Mouse (Mus musculus): ENCODE results near the gene Tmem158.

Gene Tmem158

DNA sequence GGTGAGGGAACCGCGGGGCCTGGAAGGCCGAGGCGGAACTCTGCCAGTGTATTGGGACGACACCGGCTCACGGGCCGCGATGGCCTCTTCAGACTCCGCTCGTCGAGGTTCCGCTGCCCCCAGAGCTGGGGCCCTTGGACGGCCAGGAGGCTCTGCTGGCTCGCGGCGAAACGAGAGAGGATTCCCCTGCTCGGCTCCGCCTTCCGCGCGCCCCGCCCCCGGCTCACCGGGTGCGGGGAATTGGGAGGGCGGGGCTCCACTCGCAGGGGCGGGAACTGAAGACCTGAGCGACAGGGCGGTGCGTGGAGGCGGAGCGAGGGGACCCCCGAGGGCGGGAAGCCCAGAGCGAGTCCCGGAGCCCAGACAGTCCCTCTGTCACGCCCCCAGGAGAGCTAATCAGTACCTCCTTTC lies at the start of gene Tmem158:
Gene Tmem158, minus strand, starts transcription at position 154 of the 411 bp plus-strand sequence.
- peak; percentile 89 for DNase-seq

- no peak for DNase-seq
Observed at GRCm38 (mm10) chr9:123309685-123310365, 49.3 kb upstream of the Tmem158 start.

DNA sequence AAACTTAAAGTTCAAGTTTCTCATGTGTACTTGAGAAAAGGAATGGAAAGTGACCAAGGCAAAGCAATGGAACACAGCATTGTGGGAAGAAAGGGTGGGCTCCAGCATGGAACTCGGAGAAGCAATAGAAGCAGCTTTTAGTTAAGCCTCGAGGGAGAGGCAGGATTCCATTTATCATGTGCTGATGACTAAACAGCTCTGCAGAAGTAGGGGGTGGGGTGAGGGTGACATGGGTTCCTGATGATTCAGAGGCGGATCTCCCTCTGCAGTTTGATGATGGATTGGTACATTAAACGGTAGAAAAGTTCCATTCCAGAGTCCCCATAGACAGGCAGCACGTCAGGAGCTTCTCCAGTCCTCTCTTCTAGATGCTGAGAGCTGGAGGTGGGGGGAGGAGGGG lies 48.5 kb upstream of the Tmem158 start:
- no peak for DNase-seq

GRCm38 (mm10) chr9:123304917-123305316 lies 44.4 kb upstream of the Tmem158 start:
- no peak for DNase-seq

DNA sequence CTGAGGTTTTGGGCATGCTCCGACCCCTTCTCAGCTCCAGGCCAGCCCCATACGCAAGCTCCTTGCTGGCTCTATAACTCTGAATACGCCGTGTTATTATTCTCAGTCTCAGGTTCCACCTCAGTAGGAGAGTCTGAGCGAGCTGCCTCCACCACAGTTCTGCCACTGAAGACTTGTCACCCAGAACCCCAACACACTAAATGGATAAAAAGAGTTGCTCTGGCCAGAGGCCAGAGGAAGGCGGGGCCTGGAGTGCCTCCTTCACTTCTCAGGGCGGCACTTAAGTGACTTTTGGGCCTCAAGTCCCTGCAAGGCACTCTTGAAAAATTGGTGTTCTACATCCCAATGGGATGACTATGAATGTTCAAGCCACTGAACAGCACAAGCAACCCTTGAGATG lies 43.4 kb upstream of the Tmem158 start:
- no peak for DNase-seq

DNA sequence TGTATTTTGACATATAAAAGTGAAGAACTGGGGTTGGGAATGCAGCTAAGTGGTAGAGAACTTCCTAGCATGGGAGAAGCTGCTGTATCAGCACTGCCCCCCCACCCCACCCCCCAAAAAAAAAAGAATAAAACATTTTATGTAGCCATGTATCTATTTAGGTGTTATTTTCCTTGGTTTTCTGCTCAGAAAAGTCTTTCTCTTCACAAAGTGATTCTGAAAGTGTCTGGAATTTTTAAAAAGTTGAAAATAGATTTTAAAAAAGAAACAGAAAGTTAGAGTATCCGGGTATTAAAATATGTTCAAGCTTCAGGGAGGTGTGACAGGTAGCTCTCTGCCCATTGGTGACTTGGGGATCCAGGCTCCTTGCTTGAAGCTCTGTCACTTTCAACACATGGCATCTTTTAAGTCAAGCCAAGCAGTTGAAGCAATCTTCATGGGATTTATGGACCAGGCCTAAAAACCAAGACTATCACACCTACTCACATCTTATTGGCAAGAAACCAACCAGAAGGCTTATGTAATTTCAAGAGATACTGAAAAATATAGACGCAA lies 42.3 kb upstream of the Tmem158 start:
- no peak for DNase-seq

DNA sequence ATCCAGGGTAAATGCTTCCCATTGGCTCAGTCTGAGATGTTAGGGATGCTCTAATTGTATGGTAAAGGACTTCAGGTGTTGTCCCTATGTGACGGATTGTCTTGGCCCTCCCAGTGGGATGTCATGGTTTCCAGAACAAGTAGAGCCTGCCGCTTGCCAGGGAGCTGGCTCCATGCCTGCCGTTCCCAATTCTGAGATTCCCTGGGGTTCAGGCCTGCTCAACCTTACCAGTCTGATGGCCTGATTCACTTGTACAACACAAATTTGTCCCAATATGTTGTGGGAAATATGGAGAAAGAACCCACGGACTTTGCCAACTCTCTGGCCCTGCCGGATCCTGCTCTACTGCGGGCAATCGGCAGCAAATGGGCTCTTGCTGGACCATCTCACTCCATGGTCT lies 37.3 kb upstream of the Tmem158 start:
- no peak for DNase-seq

GRCm38 (mm10) chr9:123296229-123296628 lies 35.7 kb upstream of the Tmem158 start:
- no peak for DNase-seq

GRCm38 (mm10) chr9:123294581-123294980 lies 34.0 kb upstream of the Tmem158 start:
- DNase-seq, result no peak

DNA sequence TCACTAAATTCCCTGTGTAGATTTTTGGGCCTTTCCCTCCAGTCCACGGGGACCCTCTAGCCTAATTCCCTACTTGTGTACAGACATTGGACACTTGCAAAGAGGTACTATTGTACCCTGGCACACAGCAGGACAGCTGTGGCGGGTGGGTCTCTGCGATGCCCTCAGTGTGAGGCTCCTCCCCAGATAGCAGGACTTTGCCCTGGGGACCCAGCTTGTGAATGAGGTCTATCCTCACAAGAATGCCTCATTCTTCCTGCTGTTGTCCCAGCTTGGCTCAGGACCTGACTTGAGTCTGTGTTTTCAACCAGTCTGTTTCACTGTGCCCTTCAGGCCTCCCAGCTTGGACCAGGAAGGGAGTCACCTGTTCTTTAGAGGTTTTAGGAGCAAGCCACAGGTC lies 27.8 kb upstream of the Tmem158 start:
- no peak for DNase-seq

DNA sequence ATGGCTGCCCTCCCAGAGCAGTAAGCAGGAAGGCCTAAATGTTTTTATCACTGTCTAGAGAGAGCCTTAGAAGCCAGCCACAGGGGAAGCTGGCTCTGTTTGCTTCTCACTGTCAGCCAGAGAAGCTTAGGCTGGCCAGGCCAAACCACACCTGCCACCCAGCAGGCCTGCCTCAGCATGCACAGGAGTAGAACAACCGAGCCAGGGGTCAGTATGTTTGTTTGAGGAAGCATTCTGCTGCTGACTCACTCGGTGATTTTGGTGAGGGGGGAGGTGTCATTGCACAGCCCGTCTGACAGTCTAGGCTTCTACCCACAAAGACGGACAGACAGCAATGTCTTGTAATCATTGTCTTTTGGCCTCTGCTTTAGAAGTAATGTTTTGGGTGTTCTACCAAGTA lies 25.1 kb upstream of the Tmem158 start:
- DNase-seq, result no peak

DNA sequence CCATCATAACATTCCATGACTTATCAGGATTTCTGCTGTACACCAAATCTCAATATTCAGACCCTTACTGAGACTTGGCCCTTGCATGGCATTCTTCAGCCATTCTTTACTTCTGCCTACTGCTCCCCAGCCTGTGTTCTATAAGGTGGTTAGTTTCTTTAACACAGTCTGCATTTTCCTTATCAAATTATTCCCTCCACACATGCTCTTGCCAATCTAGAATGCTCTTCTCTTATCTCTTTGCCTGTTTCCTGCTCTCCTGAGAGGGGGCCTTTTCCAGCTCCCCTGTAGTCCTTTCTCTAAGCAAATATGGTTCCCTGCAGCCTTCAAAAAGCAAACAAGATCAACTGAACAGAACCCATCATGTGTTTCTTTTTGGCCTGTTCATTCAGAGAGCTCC lies 20.2 kb upstream of the Tmem158 start:
- no peak for DNase-seq

DNA sequence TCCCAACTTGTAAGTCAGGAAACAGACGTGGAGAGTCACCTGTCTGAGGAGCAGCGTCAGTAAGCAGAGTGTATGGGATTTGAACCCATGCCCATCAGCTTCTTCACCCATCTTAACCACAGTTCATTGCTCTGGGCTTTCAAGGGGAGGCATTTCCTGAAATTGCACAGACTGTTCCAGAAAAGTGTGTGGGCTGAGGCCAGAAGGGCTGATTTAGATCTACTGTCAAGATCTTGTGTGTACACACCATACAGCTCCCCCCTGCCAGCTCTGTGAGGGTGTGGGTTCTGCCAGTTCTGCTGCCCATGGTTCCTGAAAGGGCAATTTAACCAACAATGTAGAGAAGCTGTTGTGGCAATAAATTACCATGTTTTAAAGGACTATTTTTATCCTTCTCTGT lies 17.4 kb upstream of the Tmem158 start:
- no peak for DNase-seq

DNA sequence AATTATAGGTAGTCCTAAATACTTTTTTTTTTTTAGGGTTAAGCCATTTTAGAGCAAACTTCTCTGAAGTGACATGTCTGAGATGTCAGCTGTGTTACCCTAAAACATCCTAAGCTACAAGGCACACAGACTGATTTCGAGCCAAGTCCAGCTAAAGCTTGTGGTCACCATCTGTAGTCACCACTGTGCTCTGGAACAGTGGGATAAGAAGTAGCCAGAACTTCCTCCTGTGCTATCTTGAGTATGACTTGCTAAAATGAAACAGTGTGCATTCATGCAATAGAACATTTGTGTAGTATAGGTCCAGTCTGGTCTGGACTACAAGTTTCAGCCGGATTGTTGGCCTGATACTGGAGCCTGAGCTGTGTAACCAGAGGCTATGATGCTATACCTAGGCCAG lies 14.8 kb upstream of the Tmem158 start:
- no peak for DNase-seq

DNA sequence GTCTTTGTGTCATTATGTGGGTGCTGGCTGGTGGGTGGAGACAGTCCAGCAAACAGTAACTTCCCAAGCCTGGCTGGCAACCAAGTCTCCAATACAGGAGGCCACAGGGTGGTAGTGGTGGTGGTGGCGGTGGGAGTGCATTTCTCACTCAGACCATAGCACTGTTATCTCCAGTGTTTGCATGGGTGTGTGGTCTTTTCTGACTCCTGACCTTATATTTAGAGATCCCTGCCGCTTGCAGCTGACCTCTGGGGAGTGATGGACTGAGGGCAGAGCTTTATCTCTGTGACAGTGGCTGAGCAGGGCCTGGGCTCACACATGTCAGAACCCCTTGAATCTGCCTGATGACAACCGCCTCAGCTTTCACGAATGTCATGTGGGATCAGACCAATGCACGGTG lies 14.1 kb upstream of the Tmem158 start:
- no peak for DNase-seq

GRCm38 (mm10) chr9:123273876-123274275 lies 13.3 kb upstream of the Tmem158 start:
- no peak for DNase-seq

DNA sequence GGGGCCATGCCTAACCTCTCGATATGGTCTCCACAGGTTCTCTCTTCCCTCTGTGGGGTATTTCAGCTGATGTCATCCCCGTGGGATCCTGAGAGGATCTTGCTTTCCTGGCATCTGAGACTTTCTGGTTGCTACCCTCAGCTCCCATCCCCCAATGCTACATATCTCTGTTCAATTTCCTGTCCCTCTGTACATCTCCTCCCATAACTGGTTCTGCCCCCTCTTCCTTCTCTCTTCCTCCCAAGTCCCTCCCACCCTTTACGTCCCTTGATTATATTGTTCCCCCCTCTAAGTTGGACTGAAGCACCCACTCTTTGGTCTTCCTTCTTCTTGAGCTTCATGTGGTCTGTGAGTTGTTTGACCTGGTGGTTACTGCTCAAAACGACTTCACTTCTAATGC lies 11.0 kb upstream of the Tmem158 start:
- no peak for DNase-seq

DNA sequence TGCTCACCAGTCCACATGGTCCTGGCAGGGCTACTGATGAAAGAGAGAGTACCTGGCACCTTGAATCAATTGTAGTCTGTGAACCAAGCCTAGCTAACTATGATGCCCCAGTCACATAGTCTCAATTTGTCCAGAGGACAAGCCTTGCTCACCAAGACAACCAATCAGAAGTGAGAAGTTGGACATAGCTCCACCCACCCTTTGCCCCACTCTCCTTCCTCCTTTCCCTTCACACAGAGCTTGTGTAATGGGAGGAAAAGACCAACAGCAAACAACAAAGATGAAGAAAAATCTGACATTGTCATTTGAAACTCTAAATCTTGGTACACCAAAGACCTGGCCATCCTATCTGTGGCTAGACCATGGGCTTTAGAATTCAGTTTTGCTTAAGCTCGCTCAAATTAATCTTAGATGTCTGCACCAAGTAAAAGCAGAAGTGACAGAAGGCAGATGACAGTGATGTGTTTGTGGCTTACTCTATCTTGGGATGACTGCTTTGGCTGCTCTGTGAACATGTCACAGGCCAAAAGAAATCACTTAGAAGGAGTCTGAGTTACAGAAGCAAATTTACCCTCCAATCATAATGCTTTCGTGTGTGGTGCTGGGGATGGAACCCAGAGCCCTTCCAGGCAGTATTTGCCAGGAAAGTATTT lies 9.5 kb upstream of the Tmem158 start:
- DNase-seq, result no peak

DNA sequence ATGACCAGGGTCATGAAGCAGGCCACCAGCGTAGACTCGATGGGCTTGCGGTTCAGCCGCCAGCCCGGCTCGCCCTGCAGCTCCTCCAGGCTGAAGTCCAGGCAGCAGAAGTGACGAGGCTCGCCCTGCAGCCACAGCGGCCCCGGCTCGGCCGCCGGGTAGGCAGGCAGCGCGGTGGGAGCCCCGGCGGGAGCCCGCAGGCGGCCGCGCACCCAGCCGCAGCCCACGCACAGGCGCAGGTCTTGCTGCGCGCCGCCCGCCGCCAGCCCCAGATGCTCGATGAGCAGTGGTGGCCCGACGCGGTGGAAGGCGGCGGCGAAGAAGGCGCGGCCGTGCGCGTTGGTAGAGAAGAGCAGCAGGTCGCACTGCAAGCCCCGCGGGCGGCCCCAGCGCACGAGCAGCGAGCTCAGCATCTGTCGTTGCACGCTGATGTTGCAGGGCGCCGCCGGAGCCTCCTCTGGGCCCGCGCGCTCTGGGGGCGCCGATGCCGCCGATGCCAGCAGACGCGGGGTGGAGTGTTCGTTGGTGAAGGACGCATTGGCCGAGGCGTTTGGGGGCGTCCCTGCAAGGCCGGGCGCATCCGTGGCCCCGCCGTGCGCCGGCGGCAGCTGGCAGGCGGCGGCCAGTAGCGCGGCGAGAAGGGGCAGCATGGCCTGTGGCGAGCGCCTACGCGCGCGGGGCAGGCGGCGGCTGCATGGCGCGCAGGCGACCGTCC lies 511 bp downstream of the Tmem158 start:
- DNase-seq, result peak; percentile 81

DNA sequence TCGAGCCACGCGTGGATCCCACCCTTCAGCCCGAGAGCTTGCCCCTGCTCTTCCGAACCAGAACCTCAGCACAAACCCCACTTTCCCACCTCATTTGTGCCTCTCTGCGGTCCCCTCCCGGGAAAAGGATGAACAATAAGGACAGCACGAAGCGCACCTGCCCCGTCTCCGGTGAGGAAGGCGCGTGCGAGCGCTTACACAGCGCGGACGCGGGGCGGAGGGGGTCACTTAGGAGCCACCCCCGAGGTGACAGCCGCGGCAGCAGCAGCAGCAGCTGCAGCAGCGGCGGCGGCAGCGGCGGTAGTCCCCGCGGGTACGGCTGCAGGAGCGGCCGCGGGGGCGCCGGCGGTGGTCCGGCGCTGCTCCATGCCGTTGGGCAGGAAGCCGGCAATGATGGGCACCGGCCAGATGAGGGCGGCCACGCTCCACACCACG lies 1.1 kb downstream of the Tmem158 start:
- DNase-seq, result no peak

DNA sequence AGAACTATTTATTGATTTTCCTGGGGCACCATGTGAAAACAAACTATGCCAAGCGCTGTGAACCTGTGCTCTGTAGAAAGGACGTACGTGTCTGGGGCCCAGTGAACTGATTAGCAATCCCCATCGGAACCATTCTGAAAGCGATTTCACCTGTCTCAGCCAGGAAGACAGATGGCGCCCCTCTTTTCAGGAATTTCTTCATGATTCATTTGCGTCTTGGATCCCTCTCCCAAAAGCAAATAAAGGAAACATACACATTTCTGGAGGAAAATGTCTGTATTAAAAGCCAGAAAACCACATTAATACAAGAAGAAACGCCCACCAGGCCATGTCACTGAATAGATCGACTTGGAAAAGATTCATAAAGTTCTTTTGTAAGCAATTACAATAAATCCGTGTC lies 1.8 kb downstream of the Tmem158 start:
- no peak for DNase-seq

- no peak for DNase-seq
Observed at GRCm38 (mm10) chr9:123255736-123256135, 4.8 kb downstream of the Tmem158 start.

- DNase-seq, result no peak
Observed at GRCm38 (mm10) chr9:123247992-123248391, 12.6 kb downstream of the Tmem158 start.

- no peak for DNase-seq
Observed at GRCm38 (mm10) chr9:123245146-123245545, 15.4 kb downstream of the Tmem158 start.

Measured in kidney, adult 9 months (tissue).